Mouse (Mus musculus) heart, embryonic 12.5 days (tissue): ENCODE data around the gene Ubtd1. TPM values are rescaled to one million over a fixed set of nuclear protein-coding genes. Genes with fewer than 3 reads are reported as not detected.
A peak's percentile ranks its signal among the peaks of the same experiment; 100 is the strongest.

Source experiments
- ATAC-seq: fragments of 200-750 bp; cut with Nextera tagmentation; 2 replicates; pipeline ENCODE4 v1.8.0; 2017; ENCODE audit warnings: moderate TSS enrichment, moderate library complexity; ENCODE audit not compliant: insufficient number of reproducible peaks, low FRiP score
- H3K27ac ChIP-seq: fragments of 300-500 bp; sonication (generic); 2 replicates; pipeline ENCODE4 v1.5.1; 2016; ENCODE audit warnings: mild to moderate bottlenecking, moderate library complexity; ENCODE audit not compliant: poor library complexity, severe bottlenecking
- H3K27me3 ChIP-seq: fragments of 300-500 bp; sonication (generic); replicated peaks from 2 replicates; pipeline ENCODE4 v1.6.1; 2016; ENCODE audit warnings: mild to moderate bottlenecking, moderate library complexity
- H3K36me3 ChIP-seq: fragments of 300-500 bp; sonication (generic); 2 replicates; pipeline ENCODE4 v1.6.1; 2016; ENCODE audit warnings: mild to moderate bottlenecking, moderate library complexity
- H3K4me1 ChIP-seq: fragments of 300-500 bp; sonication (generic); replicated peaks from 2 replicates; pipeline ENCODE4 v1.6.1; 2016; ENCODE audit warnings: mild to moderate bottlenecking
- H3K4me2 ChIP-seq: fragments of 300-500 bp; sonication (generic); 2 replicates; pipeline ENCODE4 v1.6.1; 2016; ENCODE audit warnings: mild to moderate bottlenecking, moderate library complexity
- H3K4me3 ChIP-seq: fragments of 300-500 bp; sonication (generic); 2 replicates; pipeline ENCODE4 v1.5.1; 2016; ENCODE audit warnings: mild to moderate bottlenecking
- H3K9ac ChIP-seq: fragments of 300-500 bp; sonication (generic); 2 replicates; pipeline ENCODE4 v1.6.1; 2016; ENCODE audit warnings: mild to moderate bottlenecking, moderate library complexity
- H3K9me3 ChIP-seq: fragments of 300-500 bp; sonication (generic); replicated peaks from 2 replicates; pipeline ENCODE4 v1.6.1; 2016; ENCODE audit warnings: mild to moderate bottlenecking, moderate library complexity
- WGBS: fragments of 180-500 bp; shearing (Covaris S2); methylation state at CpG from one replicate; pipeline ENCODE4 v1.1.7; 2016; 5-methylcytosine and 5-hydroxymethylcytosine counted together
- polyA plus RNA-seq: library from polyadenylated mRNA; unstranded; fragments of >200 nt; fragmentation: Nextera tagmentation; extraction: Ambion mirVana; gene quantifications from 2 replicates; pipeline ENCODE4 v1.2.1, GENCODE M21; 2016

Ubtd1 gene
- polyA plus RNA-seq, 1 experiment from 2014 or later = 13.8 TPM

GRCm38 (mm10) chr19:42026158-42026557, 44.6 kb downstream of the Ubtd1 start:
- ATAC-seq = no peak

GRCm38 (mm10) chr19:42031112-42031511, 49.5 kb downstream of the Ubtd1 start:
- Histone ChIP-seq H3K9me3 (no peaks in the 10 kb centered on the region), H3K4me1 (peaks cover 21% of the 10 kb centered on the region), H3K36me3 (peaks cover 12% of the 10 kb centered on the region), H3K27me3 (no peaks in the 10 kb centered on the region), H3K27ac (no peak overlapping the region), H3K4me3 (no peak overlapping the region), H3K9ac (no peak overlapping the region), H3K4me2 (no peak overlapping the region)
- WGBS = 79% methylated on average over 5 of the region's 5 CpGs
- no peak for ATAC-seq

More at GRCm38 (mm10) chr19:42026158-42026557, 44.6 kb downstream of the Ubtd1 start:
- Histone ChIP-seq H3K9ac (no peak overlapping the region), H3K27ac (no peak overlapping the region), H3K4me2 (no peak overlapping the region), H3K4me1 (peaks cover 19% of the 10 kb centered on the region), H3K27me3 (no peaks in the 10 kb centered on the region), H3K4me3 (no peak overlapping the region), H3K9me3 (no peaks in the 10 kb centered on the region), H3K36me3 (no peaks in the 10 kb centered on the region)
- WGBS = 3% methylated on average over 5 of the region's 5 CpGs

- no peak for ATAC-seq
- no peak overlapping the region for H3K4me2 ChIP-seq
- H3K9ac ChIP-seq = no peak overlapping the region
- no peak overlapping the region for H3K27ac ChIP-seq
- WGBS = 79% methylated on average over 14 of the region's 14 CpGs
- peaks cover 12% of the 10 kb centered on the region for H3K36me3 ChIP-seq
- H3K4me3 ChIP-seq = no peak overlapping the region
- H3K4me1 ChIP-seq = peaks cover 21% of the 10 kb centered on the region
- H3K27me3 ChIP-seq = no peaks in the 10 kb centered on the region
- H3K9me3 ChIP-seq = no peaks in the 10 kb centered on the region
Measured at GRCm38 (mm10) chr19:42033611-42034010, 52.0 kb downstream of the Ubtd1 start.

GRCm38 (mm10) chr19:42034146-42034775, 52.7 kb downstream of the Ubtd1 start:
- 65% methylated on average over 9 of the region's 9 CpGs for WGBS
- H3K36me3 ChIP-seq = peaks cover 12% of the 10 kb centered on the region
- no peak overlapping the region for H3K4me3 ChIP-seq
- H3K4me2 ChIP-seq = no peak overlapping the region
- no peaks in the 10 kb centered on the region for H3K9me3 ChIP-seq
- no peaks in the 10 kb centered on the region for H3K27me3 ChIP-seq
- ATAC-seq = 0 out of 2 replicates have a peak, but pooled peaks have one; percentile 12
- H3K9ac ChIP-seq = no peak overlapping the region
- peaks cover 21% of the 10 kb centered on the region for H3K4me1 ChIP-seq
- no peak overlapping the region for H3K27ac ChIP-seq

GRCm38 (mm10) chr19:42034881-42035455, 53.4 kb downstream of the Ubtd1 start:
- WGBS = 54% methylated on average over 11 of the region's 11 CpGs
- Histone ChIP-seq H3K4me2 (no peak overlapping the region; the same call in 1 of the 2 replicates), H3K4me1 (peaks cover 21% of the 10 kb centered on the region), H3K9me3 (no peaks in the 10 kb centered on the region), H3K4me3 (no peak overlapping the region), H3K27ac (no peak overlapping the region), H3K27me3 (peaks cover 3% of the 10 kb centered on the region), H3K36me3 (peaks cover 12% of the 10 kb centered on the region), H3K9ac (no peak overlapping the region)
- ATAC-seq = no peak

- peaks cover 21% of the 10 kb centered on the region for H3K4me1 ChIP-seq
- 65% methylated on average over 19 of the region's 19 CpGs for WGBS
- H3K4me2 ChIP-seq = no peak within 1 kb of the TSS; the same call in 1 of the 2 replicates
- H3K27ac ChIP-seq = no peak within 1 kb of the TSS
- peaks cover 12% of the 10 kb centered on the region for H3K36me3 ChIP-seq
- no peaks in the 10 kb centered on the region for H3K9me3 ChIP-seq
- peak; percentile 49 for ATAC-seq
- no peak within 1 kb of the TSS for H3K4me3 ChIP-seq
- H3K27me3 ChIP-seq = peaks cover 10% of the 10 kb centered on the region
- H3K9ac ChIP-seq = no peak within 1 kb of the TSS
Measured at GRCm38 (mm10) chr19:42035456-42036248, 54.1 kb downstream of the Ubtd1 start, which contains the start of gene Ankrd2. Ankrd2 (plus strand) TSS chr19:42036000.

- Histone ChIP-seq H3K27me3 (peaks cover 12% of the 10 kb centered on the region), H3K4me2 (no peak overlapping the region), H3K4me1 (peaks cover 21% of the 10 kb centered on the region), H3K9me3 (no peaks in the 10 kb centered on the region), H3K36me3 (peaks cover 12% of the 10 kb centered on the region), H3K9ac (no peak overlapping the region), H3K27ac (no peak overlapping the region), H3K4me3 (no peak overlapping the region)
- 72% methylated on average over 3 of the region's 3 CpGs for WGBS
- no peak for ATAC-seq
Measured at GRCm38 (mm10) chr19:42036357-42036756, 54.8 kb downstream of the Ubtd1 start.

GRCm38 (mm10) chr19:42037167-42037702, 55.7 kb downstream of the Ubtd1 start:
- no peak overlapping the region for H3K4me3 ChIP-seq

GRCm38 (mm10) chr19:42038310-42038709, 56.7 kb downstream of the Ubtd1 start:
- Histone ChIP-seq H3K9me3 (no peaks in the 10 kb centered on the region), H3K36me3 (peaks cover 7% of the 10 kb centered on the region), H3K4me3 (no peak overlapping the region), H3K27me3 (peaks cover 12% of the 10 kb centered on the region), H3K4me2 (no peak overlapping the region), H3K4me1 (peaks cover 21% of the 10 kb centered on the region), H3K27ac (no peak overlapping the region), H3K9ac (no peak overlapping the region)
- no peak for ATAC-seq
- WGBS = 92% methylated on average over 12 of the region's 12 CpGs

More at GRCm38 (mm10) chr19:42037167-42037702, 55.7 kb downstream of the Ubtd1 start:
- WGBS = 49% methylated on average over 11 of the region's 11 CpGs
- H3K27me3 ChIP-seq = peaks cover 12% of the 10 kb centered on the region
- peaks cover 12% of the 10 kb centered on the region for H3K36me3 ChIP-seq
- no peak overlapping the region for H3K4me2 ChIP-seq
- H3K9me3 ChIP-seq = no peaks in the 10 kb centered on the region
- ATAC-seq = no peak
- no peak overlapping the region for H3K9ac ChIP-seq
- peaks cover 21% of the 10 kb centered on the region for H3K4me1 ChIP-seq
- H3K27ac ChIP-seq = no peak overlapping the region

GRCm38 (mm10) chr19:42043988-42044387, 62.4 kb downstream of the Ubtd1 start:
- no peak overlapping the region for H3K4me2 ChIP-seq
- no peaks in the 10 kb centered on the region for H3K36me3 ChIP-seq
- no peak overlapping the region for H3K27ac ChIP-seq
- H3K4me1 ChIP-seq = 0 out of 2 replicates have a peak, but pooled peaks cover 4% of the 10 kb centered on the region
- peaks cover 12% of the 10 kb centered on the region for H3K27me3 ChIP-seq
- no peak overlapping the region for H3K9ac ChIP-seq
- no peak overlapping the region for H3K4me3 ChIP-seq
- no peak for ATAC-seq
- WGBS = 92% methylated on average over 6 of the region's 6 CpGs
- no peaks in the 10 kb centered on the region for H3K9me3 ChIP-seq
